Mouse (Mus musculus): ENCODE results near the gene Prrt3.

- TF ChIP-seq CTCF (conservative IDR thresholded peaks at IDR 0.05; ENCODE audit: low read length) (no peak), NANOG (IDR thresholded peaks at IDR 0.05; ENCODE audit: borderline replicate concordance, low read length) (no peak), POU5F1 (IDR thresholded peaks at IDR 0.05; ENCODE audit: borderline replicate concordance, low read length) (no peak)
Observed at GRCm38 (mm10) chr6:113483100-113483615, 18.6 kb downstream of the Prrt3 start, which contains the start of gene Creld1.

Measured in E14TG2a.4 (cell line).